Mouse (Mus musculus) limb, embryonic 10.5 days (tissue): Measurements from ENCODE around the gene Phkg1. TPM values are rescaled to one million over a fixed set of nuclear protein-coding genes. Genes with fewer than 3 reads are reported as not detected.
"Not testable (repeated sequence)": the region's sequence is repeated elsewhere in the genome, so short reads cannot be mapped to it uniquely, and the experiment has no call there.

Source experiments
- DNase-seq: peaks from one replicate; pipeline ENCODE4 v3.0.0-alpha.2; 2017; ENCODE audit warnings: low spot score
- H3K27ac ChIP-seq: fragments of 300-500 bp; sonication (generic); 2 replicates; pipeline ENCODE4 v1.5.1; 2016; ENCODE audit warnings: mild to moderate bottlenecking
- H3K27me3 ChIP-seq: fragments of 300-500 bp; sonication (generic); 2 replicates; pipeline ENCODE4 v1.6.1; 2016; ENCODE audit warnings: low read depth, mild to moderate bottlenecking; ENCODE audit not compliant: poor library complexity, severe bottlenecking
- H3K36me3 ChIP-seq: fragments of 300-500 bp; sonication (generic); 2 replicates; pipeline ENCODE4 v1.6.1; 2016; ENCODE audit warnings: mild to moderate bottlenecking, moderate library complexity
- H3K4me1 ChIP-seq: fragments of 300-500 bp; sonication (generic); 2 replicates; pipeline ENCODE4 v1.6.1; 2016
- H3K4me3 ChIP-seq: fragments of 300-500 bp; sonication (generic); 2 replicates; pipeline ENCODE4 v1.5.1; 2016; ENCODE audit warnings: mild to moderate bottlenecking, moderate library complexity
- H3K9me3 ChIP-seq: fragments of 300-500 bp; sonication (generic); replicated peaks from 2 replicates; pipeline ENCODE4 v1.6.1; 2016; ENCODE audit warnings: mild to moderate bottlenecking
- WGBS: fragments of 180-500 bp; shearing (Covaris S2); methylation state at CpG from one replicate; pipeline ENCODE4 v1.1.7; 2016; 5-methylcytosine and 5-hydroxymethylcytosine counted together
- polyA plus RNA-seq: library from polyadenylated mRNA; unstranded; fragments of >200 nt; fragmentation: Nextera tagmentation; extraction: Ambion mirVana; gene quantifications from 2 replicates; pipeline ENCODE4 v1.2.1, GENCODE M21; 2016

The Phkg1 gene
- polyA plus RNA-seq, 1 experiment from 2014 or later: 0.20 TPM

DNA sequence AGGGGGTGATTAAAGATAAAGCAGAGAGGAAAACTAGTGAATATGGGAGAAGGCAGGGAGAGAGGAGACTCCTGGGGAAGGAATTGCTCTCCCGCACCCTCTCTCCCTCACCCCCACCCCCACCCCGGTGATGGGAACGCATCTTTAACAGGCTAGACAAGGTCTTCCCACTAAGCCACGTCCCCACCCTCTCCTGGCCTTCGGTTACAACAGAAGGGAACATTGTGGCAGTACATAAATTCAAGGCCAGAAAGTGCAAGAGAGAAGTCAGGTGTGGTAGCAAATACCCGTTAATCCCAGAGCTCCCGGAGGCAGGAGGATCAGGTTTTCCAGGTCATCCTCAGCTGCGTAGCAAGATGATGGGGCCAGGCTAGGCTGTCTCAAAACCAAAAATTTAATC, 21.0 kb upstream of the Phkg1 start:
- no peaks in the 10 kb centered on the region for H3K9me3 ChIP-seq
- no peak overlapping the region for H3K27ac ChIP-seq
- WGBS: 73% methylated on average over 8 of the region's 8 CpGs
- H3K4me3 ChIP-seq: no peak overlapping the region
- DNase-seq: no peak
- H3K4me1 ChIP-seq: no peaks in the 10 kb centered on the region
- no peaks in the 10 kb centered on the region for H3K36me3 ChIP-seq
- no peaks in the 10 kb centered on the region for H3K27me3 ChIP-seq

DNA sequence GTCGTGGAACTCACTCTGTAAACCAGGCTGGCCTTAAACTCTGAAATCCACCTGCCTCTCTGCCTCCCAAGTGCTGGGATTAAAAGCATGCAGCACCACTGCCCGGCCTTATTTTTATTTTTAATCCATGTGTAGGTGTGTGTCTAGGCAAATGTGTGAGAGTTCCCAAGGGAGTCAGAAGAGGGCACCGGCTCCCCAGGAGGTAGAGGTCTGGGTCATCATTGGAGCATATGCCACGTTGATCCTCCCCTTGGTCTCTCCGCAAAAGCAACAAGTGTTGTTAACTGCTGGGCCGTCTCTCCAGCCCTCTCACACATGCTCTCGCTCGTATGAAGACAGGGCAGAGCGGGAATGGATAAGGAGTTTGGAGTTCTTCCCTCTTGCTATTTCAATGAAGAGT, 20.4 kb upstream of the Phkg1 start:
- Histone ChIP-seq H3K36me3 (no peaks in the 10 kb centered on the region), H3K27ac (no peak overlapping the region), H3K9me3 (no peaks in the 10 kb centered on the region), H3K4me3 (no peak overlapping the region), H3K4me1 (no peaks in the 10 kb centered on the region), H3K27me3 (no peaks in the 10 kb centered on the region)
- no peak for DNase-seq
- WGBS: 83% methylated on average over 9 of the region's 9 CpGs

DNA sequence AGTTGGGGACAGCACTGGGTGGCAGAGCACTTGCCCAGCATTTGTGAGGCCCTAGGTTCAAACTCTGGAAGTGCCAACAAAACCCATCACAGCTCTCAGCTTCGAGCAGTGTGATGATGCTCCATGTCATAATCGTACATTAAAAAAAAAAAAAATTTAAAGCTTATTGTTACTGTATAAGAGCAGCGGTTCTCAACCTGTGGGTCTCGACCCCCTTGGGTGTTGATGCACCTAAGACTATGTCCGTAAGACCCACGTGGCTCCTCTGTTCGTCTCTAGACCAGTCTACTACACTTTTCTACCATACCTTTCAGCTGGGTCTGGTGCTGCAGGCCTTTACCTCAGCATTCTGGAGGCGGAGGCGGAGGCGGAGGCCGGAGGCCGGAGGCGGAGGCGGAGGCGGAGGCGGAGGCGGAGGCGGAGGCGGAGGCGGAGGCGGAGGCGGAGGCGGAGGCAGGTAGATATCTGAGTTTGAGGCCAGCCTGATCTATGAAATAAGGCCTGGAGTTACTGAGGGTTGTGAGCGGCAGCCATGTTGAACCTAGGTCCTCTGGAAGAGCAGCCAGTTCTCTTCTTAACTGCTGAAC, 19.8 kb upstream of the Phkg1 start:
- Histone ChIP-seq H3K9me3 (no peaks in the 10 kb centered on the region), H3K27ac (no peak overlapping the region), H3K4me3 (no peak overlapping the region), H3K36me3 (no peaks in the 10 kb centered on the region), H3K4me1 (no peaks in the 10 kb centered on the region), H3K27me3 (no peaks in the 10 kb centered on the region)
- 88% methylated on average over 24 of the region's 24 CpGs for WGBS
- DNase-seq: no peak

DNA sequence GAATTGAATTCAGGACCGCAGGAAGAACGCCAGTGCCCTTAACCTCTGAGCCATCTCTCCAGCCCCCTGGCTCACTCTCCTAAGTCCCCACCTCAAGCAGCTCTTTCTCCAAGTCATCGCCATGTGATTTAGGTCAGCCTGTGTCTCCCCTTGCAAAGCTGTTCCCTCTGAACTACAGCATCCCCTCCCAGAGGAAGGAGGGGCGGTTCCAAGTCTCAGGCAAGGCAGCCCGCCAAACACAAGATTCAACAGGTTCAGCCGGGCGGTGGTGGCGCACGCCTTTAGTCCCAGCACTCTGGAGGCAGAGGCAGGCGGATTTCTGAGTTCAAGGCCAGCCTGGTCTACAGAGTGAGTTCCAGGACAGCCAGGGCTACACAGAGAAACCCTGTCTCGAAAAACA, 17.1 kb upstream of the Phkg1 start:
- not testable (repeated sequence) for H3K27me3 ChIP-seq, H3K27ac ChIP-seq, H3K4me1 ChIP-seq, H3K9me3 ChIP-seq, DNase-seq, H3K36me3 ChIP-seq, H3K4me3 ChIP-seq
- WGBS: 86% methylated on average over 11 of the region's 11 CpGs

DNA sequence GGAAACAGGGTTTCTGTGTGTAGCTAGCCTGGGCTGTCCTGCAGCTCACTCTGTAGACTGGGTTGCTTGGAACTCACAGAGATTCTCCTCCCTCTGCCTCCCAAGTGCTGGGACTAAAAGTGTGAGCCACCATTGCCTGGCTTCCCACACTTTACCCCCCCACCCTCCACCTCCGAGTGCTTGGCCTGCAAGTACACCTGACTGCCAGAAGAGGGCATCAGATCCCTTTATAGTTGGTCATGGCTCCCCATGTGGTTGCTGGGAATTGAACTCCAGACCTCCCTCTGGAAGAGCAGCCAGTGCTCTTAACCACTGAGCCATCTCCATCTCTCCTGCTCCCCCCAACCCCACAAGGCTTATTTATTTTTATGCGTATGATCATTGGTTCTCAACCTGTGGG, 15.7 kb upstream of the Phkg1 start:
- peaks cover 3% of the 10 kb centered on the region for H3K4me1 ChIP-seq
- H3K27ac ChIP-seq: no peak overlapping the region
- 27% methylated on average over 2 of the region's 2 CpGs for WGBS
- H3K36me3 ChIP-seq: no peaks in the 10 kb centered on the region
- peaks cover 8% of the 10 kb centered on the region; the same call in 1 of the 2 replicates for H3K27me3 ChIP-seq
- H3K9me3 ChIP-seq: no peaks in the 10 kb centered on the region
- peak; percentile 40 for DNase-seq
- H3K4me3 ChIP-seq: no peak overlapping the region

DNA sequence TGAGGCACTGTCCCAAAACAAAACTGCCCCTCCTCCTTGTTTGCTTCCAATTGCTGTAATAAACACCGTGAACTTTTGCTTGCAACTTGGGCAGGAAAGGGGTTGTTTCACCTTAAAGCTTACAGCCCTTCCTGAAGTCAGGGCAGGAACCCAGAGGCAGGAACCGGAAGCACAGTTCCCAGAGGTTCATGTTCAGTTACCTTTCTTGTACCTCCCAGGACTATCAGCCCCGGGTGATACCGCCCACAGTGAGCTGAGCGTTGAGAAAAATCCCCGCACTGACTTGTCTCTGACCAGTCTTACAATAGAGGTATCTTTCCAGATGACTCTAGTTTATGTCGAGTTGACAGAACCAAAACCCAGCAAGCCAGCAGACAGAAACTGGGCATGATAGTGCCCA, 11.2 kb upstream of the Phkg1 start:
- Histone ChIP-seq H3K4me3 (no peak overlapping the region), H3K4me1 (peaks cover 9% of the 10 kb centered on the region), H3K27me3 (peaks cover 8% of the 10 kb centered on the region; the same call in 1 of the 2 replicates), H3K9me3 (no peaks in the 10 kb centered on the region), H3K27ac (no peak overlapping the region), H3K36me3 (0 out of 2 replicates have a peak, but pooled peaks cover 4% of the 10 kb centered on the region)
- 84% methylated on average over 7 of the region's 7 CpGs for WGBS
- DNase-seq: no peak

DNA sequence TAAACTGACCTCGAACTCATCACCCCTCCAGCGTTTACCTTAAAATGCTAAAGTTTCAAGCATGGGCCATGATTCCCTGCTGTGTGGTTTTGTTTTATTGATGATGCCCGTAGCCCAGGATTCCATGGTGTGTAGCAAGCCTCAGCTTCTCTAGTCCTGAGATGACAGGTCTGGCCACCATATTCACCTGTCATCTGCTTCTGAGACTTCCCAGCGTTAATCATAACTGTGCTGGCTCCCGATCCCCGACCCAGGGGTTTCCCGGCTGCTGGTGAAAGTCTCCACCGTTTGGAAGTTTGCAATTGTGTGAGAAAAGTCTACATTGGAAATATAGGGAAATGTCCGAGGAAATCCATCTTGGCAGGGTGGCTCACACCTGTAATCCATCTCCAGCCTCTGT, 10.8 kb upstream of the Phkg1 start:
- 77% methylated on average over 9 of the region's 9 CpGs for WGBS
- Histone ChIP-seq H3K27me3 (peaks cover 8% of the 10 kb centered on the region; the same call in 1 of the 2 replicates), H3K27ac (peak overlapping the region; percentile 89; the same call in 1 of the 2 replicates), H3K4me3 (peak overlapping the region; percentile 65), H3K9me3 (no peaks in the 10 kb centered on the region), H3K36me3 (peaks cover 5% of the 10 kb centered on the region), H3K4me1 (peaks cover 9% of the 10 kb centered on the region)
- no peak for DNase-seq

DNA sequence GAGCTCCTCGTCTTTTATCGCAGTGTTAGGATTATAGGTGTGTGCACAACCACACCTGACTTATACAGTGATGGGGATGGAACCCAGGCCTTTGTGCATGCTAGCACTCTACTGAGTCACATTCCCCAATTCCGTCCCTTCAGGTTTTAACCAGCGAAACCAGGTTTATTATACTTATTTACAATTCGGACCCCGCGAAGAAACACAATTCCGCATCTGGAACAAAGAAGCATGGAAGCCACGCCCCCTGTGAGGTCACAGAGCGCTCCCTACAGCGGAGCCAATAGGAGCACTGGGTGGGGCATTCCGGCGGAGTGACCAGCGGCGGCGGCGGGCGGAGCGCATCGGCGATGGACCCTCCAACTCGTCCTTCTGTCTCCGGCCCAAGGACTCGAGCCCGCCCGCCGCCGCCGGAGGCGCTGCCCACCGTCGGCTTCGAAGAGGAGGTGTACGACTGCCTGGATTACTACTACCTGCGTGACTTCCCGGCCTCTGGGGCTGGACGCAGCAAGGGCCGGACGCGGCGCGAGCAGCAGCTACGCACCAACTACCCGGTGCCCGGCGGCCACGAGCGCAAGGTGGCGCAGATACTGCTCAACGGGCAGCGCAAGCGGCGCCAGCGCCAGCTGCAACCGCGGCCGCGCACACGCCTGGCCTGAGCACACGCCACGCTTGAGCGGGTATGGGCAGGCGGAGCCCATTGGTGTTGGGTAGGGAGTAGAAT, 10.1 kb upstream of the Phkg1 start, which contains the start of gene Nupr1l:
TSS of gene Nupr1l (plus strand) at position 299 of the 724 bp plus-strand sequence.
- WGBS: under 1% methylated on average over 63 of the region's 63 CpGs
- DNase-seq: peak; percentile 96
- H3K27me3 ChIP-seq: peaks cover 8% of the 10 kb centered on the region; the same call in 1 of the 2 replicates

DNA sequence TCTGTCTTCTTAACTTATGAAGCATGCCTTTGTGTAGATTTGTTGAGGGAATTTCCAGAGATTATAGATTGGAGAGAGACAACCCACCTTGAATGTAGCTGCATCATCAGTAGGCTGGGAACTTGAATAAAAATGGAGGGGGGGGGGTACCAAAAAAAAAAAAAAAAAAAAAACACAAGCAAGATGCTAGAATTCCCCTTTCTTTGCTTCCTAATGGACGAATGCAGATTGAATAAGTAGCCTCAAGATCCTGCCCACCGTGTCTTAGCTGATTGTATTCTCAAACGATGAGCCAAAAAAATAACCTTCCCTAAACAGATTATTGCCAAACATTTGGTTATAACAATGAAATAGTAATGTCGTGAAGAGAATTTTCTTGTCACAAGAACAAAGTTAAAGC, 9.4 kb upstream of the Phkg1 start:
- Histone ChIP-seq H3K27me3 (peaks cover 8% of the 10 kb centered on the region; the same call in 1 of the 2 replicates), H3K27ac (peak overlapping the region; percentile 89), H3K4me1 (peaks cover 9% of the 10 kb centered on the region), H3K36me3 (peaks cover 16% of the 10 kb centered on the region), H3K9me3 (no peaks in the 10 kb centered on the region), H3K4me3 (peak overlapping the region; percentile 65)
- WGBS: 39% methylated on average over 4 of the region's 4 CpGs
- DNase-seq: no peak

More for the DNA sequence above, 10.1 kb upstream of the Phkg1 start, which contains the start of gene Nupr1l:
- peak within 1 kb of the TSS; percentile 89 for H3K27ac ChIP-seq
- H3K9me3 ChIP-seq: no peaks in the 10 kb centered on the region
- peaks cover 9% of the 10 kb centered on the region for H3K4me1 ChIP-seq
- H3K36me3 ChIP-seq: peaks cover 11% of the 10 kb centered on the region
- H3K4me3 ChIP-seq: peak within 1 kb of the TSS; percentile 65

DNA sequence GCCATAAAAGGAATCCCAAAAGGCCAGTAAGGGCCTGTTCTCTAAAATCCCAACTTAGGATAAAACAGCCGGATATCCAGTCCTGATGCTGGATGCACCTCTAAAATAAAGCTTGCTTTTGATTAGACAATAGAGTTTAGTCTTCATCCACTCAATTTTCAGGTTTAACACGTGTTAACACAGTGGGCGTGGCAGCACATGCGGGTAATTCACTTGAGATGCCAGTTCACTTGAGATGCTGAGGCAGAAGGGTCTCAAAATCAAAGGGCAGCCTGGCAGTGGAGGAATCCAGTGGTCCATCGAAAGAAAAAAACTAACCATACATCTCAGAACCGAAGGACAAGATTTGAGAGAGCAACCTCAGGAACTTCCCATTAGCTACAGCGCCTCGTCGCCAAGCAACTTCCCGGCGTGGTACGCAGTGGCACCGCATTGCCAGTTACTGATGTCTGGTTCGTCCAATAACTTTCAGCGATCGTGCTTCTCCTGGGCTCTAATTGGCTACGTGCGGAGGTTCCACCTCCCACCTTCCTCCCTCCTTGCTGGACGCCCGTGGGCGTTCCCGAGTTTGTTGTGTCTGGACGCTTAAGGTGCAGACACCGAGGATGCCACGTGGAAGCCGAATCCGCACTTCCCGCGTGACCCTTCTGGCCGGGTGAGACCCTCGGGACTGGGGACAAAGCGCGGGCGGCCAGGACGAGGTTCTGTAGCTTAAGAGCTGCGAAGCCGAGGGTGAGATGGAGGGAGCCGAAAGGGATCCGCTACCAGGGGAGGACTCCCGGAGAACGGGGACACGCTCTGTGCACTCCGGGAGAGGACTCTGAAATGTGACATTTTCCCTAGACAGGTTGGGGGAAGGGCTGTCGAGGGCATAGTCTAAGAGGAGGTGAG, 2.9 kb downstream of the Phkg1 start, which contains the start of gene Zbed5:
TSS of gene Zbed5 (plus strand) at position 526 of the 891 bp plus-strand sequence.
- no peaks in the 10 kb centered on the region for H3K27me3 ChIP-seq
- H3K9me3 ChIP-seq: no peaks in the 10 kb centered on the region
- H3K36me3 ChIP-seq: peaks cover 4% of the 10 kb centered on the region
- peak; percentile 87 for DNase-seq
- peaks cover 18% of the 10 kb centered on the region for H3K4me1 ChIP-seq
- H3K27ac ChIP-seq: peak within 1 kb of the TSS; percentile 81
- 2% methylated on average over 44 of the region's 44 CpGs for WGBS
- H3K4me3 ChIP-seq: peak within 1 kb of the TSS; percentile 72

DNA sequence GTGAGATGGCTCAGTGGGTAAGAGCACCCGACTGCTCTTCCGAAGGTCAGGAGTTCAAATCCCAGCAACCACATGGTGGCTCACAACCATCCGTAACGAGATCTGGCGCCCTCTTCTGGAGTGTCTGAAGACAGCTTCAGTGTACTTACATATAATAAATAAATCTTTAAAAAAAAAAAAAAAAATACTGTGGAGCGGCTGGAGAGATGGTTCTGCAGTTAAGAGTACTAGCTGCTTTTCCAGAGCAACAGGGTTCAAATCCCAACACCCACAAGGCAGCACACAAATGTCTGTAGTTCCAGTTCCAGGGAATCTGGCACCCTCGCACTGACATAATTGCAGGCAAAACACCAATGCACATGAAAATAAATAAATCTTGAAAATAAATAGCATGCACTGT, 8.0 kb downstream of the Phkg1 start:
- H3K36me3 ChIP-seq, DNase-seq, H3K4me3 ChIP-seq, H3K9me3 ChIP-seq, H3K27me3 ChIP-seq, H3K27ac ChIP-seq: not testable (repeated sequence)
- H3K4me1 ChIP-seq: peaks cover 16% of the 10 kb centered on the region
- WGBS: 79% methylated on average over 6 of the region's 7 CpGs

DNA sequence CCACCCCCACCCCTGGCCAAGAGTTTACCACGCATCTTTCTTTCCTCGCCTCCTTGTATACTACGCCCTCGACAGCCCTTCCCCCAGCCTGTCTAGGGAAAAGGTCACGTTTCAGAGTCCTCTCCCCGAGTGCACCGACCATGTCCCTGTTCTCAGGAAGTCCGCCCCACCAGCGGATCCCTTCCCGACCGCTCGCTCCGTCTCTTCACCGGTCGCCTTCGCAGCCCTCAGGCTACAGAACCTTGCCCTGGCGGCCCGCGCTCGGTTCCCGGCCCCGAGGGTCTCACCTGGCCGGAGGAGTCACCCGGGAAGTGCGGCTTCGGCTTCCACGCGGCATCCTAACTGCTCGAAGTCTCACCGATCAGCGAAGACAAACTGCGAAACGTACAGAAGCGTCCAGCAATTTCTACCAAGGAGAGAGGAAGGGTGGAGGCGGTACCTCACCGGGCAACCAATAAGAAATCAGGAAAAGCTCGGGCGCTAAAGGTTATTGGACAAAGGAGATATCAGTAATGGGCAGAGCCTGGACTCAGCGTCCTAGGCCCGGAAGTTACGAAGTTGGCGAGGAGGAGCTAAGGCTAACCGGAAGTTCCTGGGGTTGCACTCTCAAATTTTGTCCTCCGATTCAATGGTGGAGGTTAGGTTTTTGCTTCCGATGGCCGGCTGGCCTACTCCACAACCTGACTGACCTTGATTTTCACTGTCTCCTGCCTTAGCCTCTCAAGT, 11.3 kb downstream of the Phkg1 start, which contains the start of gene Chchd2:
TSS of gene Chchd2 (minus strand) at position 560 of the 726 bp plus-strand sequence.
- no peaks in the 10 kb centered on the region for H3K27me3 ChIP-seq
- DNase-seq: peak; percentile 89
- WGBS: under 1% methylated on average over 46 of the region's 46 CpGs
- peaks cover 6% of the 10 kb centered on the region for H3K4me1 ChIP-seq
- no peaks in the 10 kb centered on the region for H3K9me3 ChIP-seq
- peak within 1 kb of the TSS; percentile 95 for H3K27ac ChIP-seq
- peaks cover 35% of the 10 kb centered on the region for H3K36me3 ChIP-seq
- peak within 1 kb of the TSS; percentile 90 for H3K4me3 ChIP-seq
